Mouse (Mus musculus) cerebellum, adult 11-12 months (tissue): Measurements from ENCODE around the gene Rad23b.
"Not testable (repeated sequence)": the region's sequence is repeated elsewhere in the genome, so short reads cannot be mapped to it uniquely, and the experiment has no call there.

Experiments
- DNase-seq: peaks from one replicate; pipeline ENCODE4 v3.0.0; 2022

Gene Rad23b

DNA sequence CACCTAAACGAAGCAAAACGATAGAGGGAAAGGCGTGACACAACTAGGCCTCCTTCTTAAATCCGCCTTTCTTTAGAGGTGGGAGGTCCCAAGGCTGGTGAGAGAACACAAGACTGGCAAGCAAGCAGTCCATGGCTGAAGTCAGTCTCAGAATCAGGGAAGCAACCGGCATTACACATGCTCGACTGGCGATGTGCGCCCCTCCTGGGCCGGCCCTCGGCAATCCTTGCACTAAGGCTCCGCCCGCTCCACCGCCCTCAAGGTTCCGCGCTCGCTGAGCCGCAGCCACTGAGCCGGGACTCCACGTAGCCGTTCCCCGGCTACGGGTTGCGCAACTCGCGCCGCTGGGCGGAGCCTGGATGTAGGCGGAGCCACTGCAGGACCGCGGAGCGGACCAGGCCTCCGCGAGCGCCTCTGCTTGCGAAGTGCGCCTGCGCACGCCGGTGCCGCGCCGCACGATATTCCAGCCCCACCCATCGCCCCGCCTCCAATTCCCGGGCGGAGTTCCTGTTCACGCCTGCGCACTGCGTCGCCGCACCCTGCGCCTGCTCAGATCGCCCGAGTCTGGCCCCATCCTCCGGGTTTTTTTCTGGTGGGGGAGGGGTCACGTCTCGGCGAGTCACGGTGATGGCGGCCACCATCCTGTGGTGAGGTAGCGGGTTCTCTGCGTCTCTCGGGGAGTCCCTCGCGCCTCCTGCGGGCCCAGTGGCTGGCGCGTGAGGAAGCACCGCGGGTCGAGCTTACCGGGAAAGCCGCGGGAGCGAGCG, at the start of gene Rad23b:
TSS of gene Rad23b (plus strand) at position 592 of the 767 bp plus-strand sequence.
- peak; percentile 100 for DNase-seq

DNA sequence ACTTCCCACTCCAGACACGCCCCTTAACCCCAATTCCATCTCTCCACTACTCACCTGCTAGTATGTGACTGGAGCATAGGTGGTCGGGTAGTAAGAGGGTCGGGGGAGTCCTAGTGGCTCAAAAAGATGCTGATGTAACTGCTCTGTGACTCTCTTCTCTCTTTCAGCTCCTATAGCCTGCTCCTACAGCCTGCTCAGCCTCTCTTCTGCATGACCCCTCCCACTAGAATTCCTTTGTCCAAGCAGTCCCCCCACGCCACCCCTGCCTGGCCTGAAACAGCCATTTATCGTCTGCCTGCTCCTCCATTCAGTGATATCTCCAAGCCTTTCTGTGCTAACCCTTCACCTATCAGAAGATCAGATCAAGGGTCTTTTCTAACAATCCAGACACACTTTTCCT, 45.7 kb upstream of the Rad23b start:
- DNase-seq, result no peak

DNA sequence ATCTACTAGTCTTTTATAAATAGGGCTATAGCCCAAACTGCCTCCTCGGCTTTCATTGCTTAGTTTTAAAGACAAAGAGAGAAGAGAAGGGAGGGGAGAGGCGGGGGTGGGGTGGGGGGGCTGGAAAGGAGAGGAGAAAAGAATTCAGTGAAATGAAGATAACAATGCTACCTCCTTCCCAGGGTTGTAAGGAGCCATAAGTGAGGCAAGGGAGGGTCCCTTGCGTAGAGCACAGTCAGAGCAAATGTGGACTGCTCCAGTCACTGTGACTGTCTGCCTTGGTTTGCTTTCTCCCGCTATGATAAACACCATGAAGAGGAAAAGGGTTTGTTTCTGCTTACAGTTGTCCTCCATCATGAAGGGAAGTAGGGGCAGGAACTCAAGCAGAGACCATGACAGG, 43.2 kb upstream of the Rad23b start:
- no peak for DNase-seq

DNA sequence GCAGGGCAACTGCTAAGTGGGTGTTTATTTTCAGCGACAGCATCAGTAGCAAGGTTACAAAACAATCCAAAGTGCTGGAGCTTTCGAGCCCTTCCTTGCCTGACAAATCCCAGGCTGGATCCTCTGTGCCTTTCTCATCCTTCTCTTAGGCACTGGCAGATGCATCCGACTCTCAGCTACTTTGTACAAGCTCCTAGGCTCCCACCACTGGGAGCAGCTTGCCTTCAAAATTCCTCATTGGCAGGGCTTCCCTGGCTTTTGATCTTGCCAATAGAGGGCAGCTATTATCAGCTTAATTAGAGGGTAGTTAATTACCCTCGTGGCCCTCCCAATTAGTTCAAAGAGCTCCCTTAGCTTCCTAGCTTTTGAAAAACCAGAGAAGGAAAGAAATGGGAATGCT, 33.1 kb upstream of the Rad23b start:
- no peak for DNase-seq

DNA sequence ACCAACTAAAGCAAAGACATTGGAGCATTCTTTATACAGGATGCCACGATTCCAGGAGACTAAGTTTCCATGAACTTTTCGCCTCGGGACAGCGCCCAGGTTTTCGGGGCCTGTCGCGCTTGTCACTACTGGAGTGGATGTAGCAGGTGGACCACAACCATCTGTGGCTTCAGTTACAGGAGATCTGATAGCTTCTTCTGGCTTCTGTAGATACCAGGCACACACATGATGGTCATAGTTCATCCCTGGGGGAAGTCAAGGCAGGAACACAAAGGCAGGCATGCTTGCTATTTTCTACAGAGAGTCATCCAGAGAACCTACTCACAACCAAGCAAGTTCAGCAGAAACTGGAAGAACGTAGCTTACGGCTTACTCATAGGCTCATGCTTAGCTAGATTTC, 31.5 kb upstream of the Rad23b start:
- DNase-seq, result not testable (repeated sequence)

DNA sequence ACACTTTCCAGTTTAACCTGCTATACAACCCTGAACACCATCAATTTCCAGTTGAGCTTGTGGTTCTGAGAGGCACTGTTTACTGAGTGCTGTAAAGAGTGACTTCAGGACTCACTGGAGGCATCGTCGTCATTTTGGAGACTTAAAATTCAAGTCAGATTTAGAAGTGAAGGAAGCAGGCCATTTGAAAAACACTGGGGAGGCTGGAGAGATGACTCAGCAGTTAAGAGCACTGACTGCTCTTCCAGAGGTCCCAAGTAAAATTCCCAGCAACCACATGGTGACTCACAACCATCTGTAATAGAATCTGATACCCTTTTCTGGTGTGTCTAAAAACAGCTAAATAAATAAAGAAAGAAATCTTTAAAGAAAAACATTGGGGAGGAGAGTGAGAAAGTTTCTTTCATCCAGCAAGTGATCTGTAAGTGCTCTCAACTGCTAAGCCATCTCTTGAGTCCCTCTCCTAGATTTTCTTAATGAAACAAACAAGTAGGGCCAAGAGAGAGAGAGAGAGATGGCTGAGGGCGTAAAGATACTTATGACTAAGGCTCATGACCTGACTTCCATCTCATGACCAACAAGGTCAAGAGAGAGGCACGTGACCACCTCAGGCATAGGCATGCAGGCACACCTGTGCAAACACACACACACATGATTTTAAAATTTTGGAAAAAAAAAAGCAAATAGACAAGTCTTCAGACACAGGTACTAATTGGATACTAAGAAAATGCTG, 23.9 kb upstream of the Rad23b start:
- no peak for DNase-seq

DNA sequence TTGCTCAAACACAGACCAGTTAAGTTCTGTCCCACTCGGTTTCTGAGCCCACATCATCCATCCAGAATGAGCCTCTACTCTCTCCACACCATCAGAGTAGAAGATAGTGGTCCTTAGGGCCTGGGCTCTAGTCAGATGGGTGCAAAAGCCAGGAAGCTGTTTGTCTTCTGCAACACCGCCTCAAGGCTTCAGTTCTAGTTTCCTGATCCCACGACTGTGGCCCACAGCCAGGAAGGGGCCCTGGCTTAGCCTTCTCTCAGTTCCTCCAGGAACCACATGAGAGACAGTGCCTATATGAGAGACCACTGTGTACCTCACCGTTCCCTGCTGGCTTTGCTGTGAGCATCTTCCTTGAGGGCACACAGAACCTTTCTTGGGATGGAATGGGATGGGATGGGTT, 22.3 kb upstream of the Rad23b start:
- no peak for DNase-seq

DNA sequence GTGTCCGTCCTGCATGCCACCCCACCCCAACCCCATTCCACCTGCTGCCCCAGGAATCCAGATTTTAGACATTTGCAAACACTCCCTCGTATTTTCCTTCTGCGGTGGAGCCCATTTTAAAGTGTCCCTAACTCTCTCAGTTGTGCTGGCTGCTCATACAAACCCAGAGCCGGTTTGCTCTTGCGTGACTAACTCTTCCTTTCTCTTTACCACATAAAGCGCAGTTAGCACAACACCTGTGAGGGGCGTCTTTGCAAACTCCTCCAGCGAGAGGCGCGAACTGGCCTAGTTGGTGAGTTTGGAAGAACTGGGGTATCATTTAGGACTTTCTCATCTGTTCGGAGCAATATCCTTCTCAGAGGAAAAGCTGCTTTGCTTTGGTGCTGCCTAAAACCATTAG, 21.4 kb upstream of the Rad23b start:
- DNase-seq, result no peak

DNA sequence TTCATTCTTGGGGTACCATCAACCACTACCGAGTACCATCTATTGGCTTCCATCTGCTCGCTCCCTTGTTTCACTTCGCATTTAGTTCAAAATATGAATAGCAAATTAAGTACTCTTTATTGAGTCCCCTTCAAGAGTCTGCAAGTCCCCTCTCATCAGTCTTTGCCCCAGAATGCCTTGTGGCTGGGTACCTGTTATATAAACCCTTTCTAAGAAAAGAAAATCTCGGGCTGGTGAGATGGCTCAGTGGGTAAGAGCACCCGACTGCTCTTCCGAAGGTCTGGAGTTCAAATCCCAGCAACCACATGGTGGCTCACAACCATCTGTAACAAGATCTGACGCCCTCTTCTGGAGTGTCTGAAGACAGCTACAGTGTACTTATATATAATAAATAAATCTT, 20.9 kb upstream of the Rad23b start:
- DNase-seq, result not testable (repeated sequence)

DNA sequence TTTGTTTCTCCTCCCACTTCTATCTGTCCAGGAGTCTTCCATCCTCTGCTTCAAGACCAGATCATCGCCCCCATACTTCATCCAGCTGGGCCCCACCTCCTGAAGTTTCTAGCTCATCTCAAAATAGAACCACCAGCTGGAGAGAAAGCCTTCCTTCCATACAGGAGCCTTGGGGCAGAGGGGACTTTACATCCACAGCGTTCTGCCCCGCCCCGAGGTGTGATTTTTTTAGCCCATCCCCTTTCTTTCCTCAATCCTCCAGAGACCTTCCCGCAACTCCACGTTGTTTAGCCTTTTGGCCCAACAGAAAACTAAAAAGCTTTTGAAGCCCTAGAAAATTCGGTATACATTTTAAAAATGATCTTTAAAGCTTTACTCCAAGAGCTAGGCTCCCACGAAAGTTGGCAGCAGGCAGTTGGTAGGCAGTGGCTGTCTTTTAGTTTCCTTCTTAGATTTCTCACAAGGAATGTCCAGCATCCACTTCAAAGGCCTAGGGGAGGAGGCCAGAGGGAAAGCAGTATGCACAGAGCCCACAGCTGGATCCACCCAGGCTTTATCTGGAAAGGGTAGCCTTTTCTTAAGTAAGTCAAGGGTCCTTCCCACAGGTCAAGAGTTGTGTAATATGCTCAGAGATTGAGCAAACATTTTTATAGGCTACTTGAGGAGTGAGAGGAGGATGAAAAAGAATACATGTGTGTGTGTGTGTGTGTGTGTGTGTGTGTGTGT, 20.1 kb upstream of the Rad23b start:
- DNase-seq, result no peak

DNA sequence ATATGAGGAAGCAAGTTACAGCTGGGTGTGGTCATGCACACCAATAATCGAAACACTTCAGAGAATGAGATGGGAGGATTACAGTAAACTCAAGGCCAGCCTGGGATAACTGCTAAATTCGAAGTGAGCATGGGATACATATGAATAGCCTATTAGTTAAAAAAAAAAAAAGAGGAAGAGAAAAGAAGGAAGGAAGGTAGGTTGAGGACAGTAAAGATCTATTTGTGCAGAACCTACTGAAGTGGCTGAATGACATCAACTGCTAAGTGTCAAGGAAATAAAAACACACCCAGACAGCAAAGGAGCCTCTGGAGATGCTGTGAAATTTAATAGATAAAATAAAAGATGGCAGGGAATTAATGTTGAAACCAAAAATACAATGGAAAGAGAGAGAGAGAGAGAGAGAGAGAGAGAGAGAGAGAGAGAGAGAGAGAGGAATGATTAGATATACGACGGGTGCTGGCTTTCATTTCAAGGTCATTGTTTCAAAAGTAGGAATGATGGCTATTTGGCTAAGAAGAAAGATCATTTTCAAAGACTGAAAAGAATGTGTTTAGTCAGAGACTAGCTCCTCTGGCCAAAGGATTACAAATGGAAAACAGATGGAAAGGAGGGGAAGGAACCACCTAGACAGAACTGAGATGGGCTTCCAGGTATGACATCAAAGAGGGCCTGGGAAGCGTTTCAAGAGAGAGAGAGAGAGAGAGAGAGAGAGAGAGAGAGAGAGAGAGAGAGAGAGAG, 14.6 kb upstream of the Rad23b start:
- DNase-seq, result no peak

DNA sequence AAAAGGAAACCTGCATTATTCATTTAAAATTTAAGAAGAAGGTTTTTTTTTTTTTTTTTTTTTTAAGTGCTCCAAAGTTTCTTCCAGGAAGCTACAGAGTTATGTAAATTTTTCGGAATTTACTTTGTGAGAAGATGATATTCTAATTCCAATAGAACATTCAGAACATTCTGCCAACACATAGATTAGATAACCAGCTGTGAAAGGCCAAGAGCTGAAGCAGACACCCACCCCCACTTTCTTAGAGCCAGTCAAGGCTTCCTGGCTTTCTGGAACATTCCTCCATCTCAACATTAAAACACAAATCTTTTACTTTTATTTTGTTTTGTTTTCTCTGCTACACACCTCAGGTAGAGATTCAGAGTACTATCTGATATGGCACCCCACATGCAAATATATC, 10.9 kb upstream of the Rad23b start:
- no peak for DNase-seq

DNA sequence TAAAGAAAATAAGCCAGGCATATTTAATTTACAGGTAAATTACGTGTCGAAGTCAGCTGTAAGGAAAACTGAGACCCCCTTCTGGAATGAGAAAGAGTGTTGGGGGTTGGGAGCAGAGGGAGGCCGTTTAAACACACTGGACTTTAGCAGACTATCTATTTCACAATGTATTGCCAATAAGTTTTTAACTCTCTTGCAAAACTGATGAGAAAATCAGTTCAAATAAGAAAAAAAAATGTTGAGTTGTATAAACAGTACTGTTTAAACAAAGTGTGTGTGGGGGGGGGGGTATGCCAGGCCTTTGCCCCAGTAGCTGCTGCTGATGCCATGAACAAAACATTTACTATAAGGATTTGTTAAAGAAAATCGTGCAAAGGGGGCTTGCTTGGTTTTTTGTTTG, 10.5 kb upstream of the Rad23b start:
- DNase-seq, result no peak

DNA sequence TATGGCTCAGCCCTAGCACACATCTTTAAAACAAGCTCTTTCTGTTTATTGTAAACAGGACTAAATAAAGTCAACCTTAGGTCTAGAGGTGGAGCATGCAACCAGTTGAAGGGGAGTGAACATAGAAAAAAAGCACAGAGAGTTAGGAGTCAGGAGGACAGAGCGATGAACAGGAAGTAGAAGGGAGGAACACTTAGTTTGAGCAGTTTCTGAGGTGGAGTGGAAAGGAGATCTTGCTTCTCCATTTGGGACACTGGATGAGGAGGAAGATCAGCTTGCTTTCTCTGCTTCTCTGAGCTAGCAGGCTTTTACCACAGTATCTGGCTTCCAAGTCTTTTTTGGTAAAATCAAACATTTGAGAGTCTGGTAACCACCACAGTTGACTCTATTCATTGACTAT, 8.0 kb upstream of the Rad23b start:
- no peak for DNase-seq

DNA sequence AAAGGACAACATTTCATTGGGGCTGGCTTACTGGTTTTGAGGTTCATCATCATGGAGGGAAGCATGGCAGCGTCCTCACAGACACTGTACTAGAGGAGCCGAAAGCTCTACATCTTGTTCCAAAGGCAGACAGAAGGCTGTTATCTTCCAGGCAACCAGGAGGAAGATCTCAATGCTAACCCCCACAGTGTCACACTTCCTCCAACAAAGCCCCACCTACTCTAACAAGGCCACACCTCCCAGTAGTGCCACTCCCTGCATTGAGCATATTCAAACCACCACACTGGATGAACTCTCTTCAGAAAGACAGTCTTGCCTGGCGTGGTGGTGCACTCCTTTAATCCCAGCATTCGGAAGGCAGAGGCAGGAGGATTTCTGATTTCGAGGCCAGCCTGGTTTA, 7.2 kb upstream of the Rad23b start:
- no peak for DNase-seq

DNA sequence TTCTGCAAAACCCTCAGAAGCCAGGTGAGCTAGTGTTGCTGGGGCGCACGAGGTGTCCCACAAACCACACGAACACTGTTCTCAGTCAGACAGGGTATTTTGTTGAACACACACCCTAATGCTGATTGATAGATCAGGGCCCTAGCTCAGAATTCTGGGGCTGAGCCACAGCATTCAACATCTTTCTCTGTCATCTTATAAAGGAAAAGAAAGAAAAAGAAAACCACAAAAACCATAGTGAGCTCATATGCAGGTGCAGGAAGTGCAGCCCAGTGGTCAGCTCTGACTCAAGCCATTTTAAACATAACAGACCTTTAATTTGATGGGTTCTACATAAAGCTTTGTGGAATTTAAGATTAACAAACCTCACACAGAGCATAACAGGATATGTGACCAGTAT, 6.6 kb upstream of the Rad23b start:
- DNase-seq, result no peak

DNA sequence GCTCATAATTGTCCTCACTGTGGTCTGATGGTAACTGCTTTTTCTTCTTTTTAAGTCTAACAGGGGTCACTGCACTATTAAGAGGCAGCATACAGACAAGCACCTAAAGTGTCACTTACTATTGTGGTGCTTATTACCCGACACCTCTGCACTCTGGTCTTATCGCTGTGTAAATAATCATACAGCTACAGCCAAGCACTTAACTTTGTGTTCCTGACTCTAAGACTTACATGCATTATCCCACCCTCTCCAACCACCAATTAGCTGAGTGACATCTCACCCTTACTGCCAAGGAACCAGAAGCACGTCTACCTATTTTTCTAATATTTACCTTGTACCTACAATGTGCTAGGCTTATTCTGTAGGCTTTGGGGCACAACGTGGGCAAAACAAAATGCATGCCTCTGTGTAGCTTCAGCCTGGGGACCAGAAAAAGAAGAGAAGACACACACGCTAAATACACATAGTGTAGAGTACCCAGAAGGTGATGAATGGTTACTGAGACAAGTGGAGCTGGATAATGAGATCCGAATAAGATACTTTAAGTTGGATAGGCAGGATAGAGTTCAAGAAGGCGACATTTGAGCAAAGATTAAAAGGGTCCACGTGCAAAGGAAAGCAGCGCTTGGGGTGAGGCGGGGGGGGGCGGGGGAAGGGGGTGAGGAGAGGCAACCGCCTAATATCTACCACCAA, 938 bp upstream of the Rad23b start:
- no peak for DNase-seq

DNA sequence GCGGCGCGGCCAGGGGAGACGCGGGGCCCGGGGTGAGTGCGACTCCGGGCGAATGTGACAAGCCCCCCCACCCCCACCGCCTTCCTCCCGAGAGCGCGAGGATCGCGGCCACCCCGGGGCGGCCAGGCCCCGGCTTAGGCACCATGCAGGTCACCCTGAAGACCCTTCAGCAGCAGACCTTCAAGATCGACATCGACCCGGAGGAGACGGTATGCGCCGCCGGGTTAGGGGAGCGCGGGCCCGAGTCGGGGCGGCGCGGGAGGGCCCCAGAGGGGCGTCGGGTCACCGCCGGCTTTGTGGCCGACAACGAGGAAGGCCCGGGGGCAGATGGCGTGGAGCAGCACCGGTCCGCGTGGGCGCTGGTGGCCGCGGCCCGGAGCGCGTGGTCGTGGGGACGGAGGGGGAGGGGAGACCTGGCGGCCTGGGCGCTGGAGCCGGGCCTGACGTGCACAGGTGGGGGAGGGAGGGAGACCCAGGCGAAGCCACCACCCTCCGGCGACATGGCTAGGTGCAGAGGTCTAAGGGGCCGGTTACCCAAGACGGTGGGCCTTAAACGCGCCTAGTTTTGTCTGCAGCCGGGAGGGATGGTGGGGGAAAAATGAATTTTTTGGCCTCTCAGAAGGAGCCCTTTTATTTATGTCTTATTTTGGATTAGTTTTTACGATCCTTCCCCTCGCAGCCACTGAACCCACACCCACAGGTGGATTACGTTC, 532 bp downstream of the Rad23b start:
- DNase-seq, result no peak

DNA sequence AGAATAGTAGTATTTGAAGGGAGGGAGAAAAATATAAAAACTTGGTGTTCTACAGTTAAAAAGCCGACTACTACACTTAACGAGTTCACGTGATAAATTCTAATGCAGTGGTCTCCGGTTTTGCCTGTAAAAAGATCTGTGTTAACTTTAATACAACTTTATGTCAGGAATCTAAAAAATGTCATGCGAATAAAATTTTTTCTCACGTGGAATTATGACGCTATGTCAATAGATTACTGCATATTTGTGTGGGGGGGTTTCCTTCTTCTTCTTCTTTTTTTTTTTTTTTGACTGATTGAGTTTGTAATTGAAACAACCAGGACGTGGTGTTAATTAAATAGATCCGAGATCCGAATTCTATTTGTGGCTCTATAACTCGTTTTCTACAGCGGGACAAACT, 1.2 kb downstream of the Rad23b start:
- no peak for DNase-seq

DNA sequence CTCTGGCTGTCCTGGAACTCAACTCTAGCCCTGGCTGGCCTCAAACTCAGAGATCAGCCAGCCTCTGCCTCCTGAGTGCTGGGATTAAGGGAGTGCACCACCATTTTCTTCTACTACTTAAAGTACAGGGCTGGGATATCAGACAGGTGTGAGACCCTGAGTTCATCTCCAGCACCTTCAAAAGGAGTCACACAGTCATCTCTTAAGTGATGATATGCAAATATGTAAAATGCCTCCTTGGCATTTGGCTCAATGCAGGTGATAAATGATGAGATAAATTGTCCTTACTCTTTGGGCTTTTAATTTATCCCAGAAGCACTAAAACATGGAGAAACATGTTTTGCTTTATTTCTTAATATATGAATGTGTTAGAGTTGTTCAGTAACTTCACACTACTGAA, 2.0 kb downstream of the Rad23b start:
- DNase-seq, result no peak

DNA sequence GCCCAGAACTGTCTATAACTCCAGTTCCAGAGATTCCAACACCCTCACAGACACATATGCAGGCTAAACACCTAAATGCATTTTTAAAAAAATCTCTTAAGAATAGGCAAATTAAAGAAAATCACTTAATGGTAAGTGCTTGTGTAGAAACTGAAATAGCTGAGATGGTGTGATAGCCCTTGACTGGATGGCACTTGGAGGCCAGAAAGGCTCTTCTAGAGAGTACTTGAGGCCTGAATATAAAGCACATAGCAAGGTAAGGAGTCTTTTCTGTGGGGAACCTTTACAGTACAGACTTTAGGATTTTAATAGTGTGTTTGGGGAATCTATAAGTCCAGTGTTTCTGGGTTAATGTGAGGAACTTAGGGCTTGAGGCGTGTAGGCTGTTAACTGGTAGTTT, 4.2 kb downstream of the Rad23b start:
- no peak for DNase-seq

DNA sequence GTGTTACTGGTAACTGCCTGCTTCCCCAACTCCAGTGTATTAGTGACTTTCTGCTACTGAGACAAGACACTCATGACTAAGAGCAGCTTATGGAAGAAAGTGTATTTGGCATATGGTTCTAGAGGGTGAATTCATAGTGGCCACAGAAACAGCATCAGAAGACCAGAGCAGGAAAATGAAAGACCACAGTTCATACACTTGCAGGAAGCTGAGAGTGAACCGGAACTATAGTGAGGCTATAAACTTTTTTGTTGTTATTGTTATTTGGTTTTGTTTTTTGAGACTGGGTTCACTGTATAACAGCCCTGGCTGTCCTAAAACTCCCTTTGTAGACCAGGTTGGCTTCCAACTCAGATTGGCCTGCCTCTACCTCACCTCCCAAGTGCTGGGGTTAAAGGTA, 6.0 kb downstream of the Rad23b start:
- no peak for DNase-seq
